Mouse (Mus musculus): ENCODE measurements around the gene Dap. TPM values are rescaled to one million over a fixed set of nuclear protein-coding genes. Genes with fewer than 3 reads are reported as not detected.

Gene Dap
- total and polyA plus RNA-seq, 2 experiments: 53.6 to 156 TPM

DNA sequence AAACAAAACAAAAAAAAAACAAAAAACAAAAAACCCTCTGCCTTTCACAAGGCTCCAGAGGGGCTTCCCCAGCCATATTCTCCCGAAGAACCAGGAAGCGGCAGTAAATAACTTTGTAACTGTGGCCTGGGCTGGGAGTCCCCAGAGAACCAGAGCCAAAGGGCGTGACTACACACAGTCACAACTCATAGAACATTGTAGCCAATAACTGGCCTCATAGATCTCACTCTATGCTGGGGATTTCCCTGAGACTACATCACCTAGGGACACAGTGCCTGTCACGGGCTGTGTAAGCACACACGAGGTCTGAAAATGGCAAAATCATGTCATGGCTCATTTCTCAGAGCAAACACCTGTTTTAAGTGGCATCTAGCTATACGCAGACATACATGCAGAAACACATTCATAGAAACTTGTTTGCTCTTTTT, 55.5 kb downstream of the Dap start:
- TF ChIP-seq CTCF (IDR thresholded peaks at IDR 0.05; ENCODE audit: low read depth, low read length) (no peak), POLR2A (IDR thresholded peaks at IDR 0.05; ENCODE audit: extremely low read depth, insufficient read depth, low read length) (no peak)
- Histone ChIP-seq H3K27ac (replicated peaks; ENCODE audit: insufficient read depth, low read depth, low read length) (no peak overlapping the region), H3K36me3 (ENCODE audit: control insufficient read depth, insufficient read depth, low read length) (no peaks in the 10 kb centered on the region), H3K79me2 (ENCODE audit: control insufficient read depth, insufficient read depth, low read length) (no peaks in the 10 kb centered on the region), H3K27me3 (ENCODE audit: control insufficient read depth, insufficient read depth, low read length) (no peaks in the 10 kb centered on the region), H3K4me1 (ENCODE audit: control insufficient read depth, insufficient read depth, low read length) (peaks cover 3% of the 10 kb centered on the region), H3K4me3 (ENCODE audit: insufficient read depth, low read depth, low read length) (no peak overlapping the region), H3K9ac (ENCODE audit: low read depth, low read length) (no peak overlapping the region)
- 83% methylated on average over 6 of the region's 6 CpGs for WGBS
- DNase-seq (ENCODE audit: extremely low read depth, low read depth, low spot score): no peak

DNA sequence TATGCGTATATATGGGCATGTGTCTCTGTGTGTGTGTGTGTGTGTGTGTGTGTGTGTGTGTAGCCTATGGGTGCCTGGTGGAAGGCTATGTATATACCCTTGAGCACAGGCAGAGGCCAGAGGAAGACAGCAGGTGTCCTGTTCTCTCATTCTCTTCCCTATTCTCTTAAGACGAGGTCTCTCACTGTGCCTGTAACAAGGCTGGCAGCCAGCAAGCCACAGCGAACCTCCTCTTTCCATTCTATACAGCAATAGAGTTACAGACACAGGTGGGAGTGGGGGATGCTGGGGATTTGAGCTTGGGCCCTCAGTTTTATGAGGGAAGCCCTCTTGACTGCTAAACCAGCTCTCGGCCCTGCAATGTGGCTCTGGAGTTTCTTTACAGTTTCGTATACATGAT, 55.9 kb downstream of the Dap start:
- H3K9ac ChIP-seq (ENCODE audit: low read depth, low read length): no peak overlapping the region
- H3K27me3 ChIP-seq (ENCODE audit: control insufficient read depth, insufficient read depth, low read length): no peaks in the 10 kb centered on the region
- WGBS: 94% methylated on average over 5 of the region's 5 CpGs
- H3K4me1 ChIP-seq (ENCODE audit: control insufficient read depth, insufficient read depth, low read length): peaks cover 3% of the 10 kb centered on the region
- no peaks in the 10 kb centered on the region for H3K79me2 ChIP-seq (ENCODE audit: control insufficient read depth, insufficient read depth, low read length)
- no peaks in the 10 kb centered on the region for H3K36me3 ChIP-seq (ENCODE audit: control insufficient read depth, insufficient read depth, low read length)
- H3K27ac ChIP-seq (replicated peaks; ENCODE audit: insufficient read depth, low read depth, low read length): no peak overlapping the region
- H3K4me3 ChIP-seq (ENCODE audit: insufficient read depth, low read depth, low read length): no peak overlapping the region
- TF ChIP-seq POLR2A (IDR thresholded peaks at IDR 0.05; ENCODE audit: extremely low read depth, insufficient read depth, low read length): no peak
- no peak for TF ChIP-seq CTCF (IDR thresholded peaks at IDR 0.05; ENCODE audit: low read depth, low read length)
- DNase-seq (ENCODE audit: extremely low read depth, low read depth, low spot score): no peak

DNA sequence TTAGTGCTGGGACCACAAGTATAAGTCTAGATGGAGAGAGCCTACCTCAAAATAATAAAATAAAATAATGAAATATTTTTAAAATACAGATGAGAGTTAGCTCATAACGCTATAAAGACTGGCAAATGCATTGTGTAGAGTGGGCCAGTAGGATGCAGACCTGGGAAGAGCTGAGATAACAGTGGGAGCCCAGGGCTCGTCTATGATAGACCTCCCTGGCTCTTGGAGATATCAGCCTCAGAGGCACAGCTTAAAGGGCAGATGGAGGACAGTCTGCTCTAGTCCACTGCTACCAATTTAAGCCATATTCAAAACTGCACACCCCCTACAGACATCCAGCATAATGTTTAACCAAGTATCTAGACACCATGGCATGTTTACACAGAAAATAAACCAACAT, 56.6 kb downstream of the Dap start:
- DNase-seq (ENCODE audit: extremely low read depth, low read depth, low spot score): no peak
- no peak overlapping the region for H3K9ac ChIP-seq (ENCODE audit: low read depth, low read length)
- TF ChIP-seq CTCF (IDR thresholded peaks at IDR 0.05; ENCODE audit: low read depth, low read length): no peak
- H3K27me3 ChIP-seq (ENCODE audit: control insufficient read depth, insufficient read depth, low read length): no peaks in the 10 kb centered on the region
- H3K79me2 ChIP-seq (ENCODE audit: control insufficient read depth, insufficient read depth, low read length): no peaks in the 10 kb centered on the region
- H3K36me3 ChIP-seq (ENCODE audit: control insufficient read depth, insufficient read depth, low read length): no peaks in the 10 kb centered on the region
- H3K4me3 ChIP-seq (ENCODE audit: insufficient read depth, low read depth, low read length): no peak overlapping the region
- no peak overlapping the region for H3K27ac ChIP-seq (replicated peaks; ENCODE audit: insufficient read depth, low read depth, low read length)
- peaks cover 3% of the 10 kb centered on the region for H3K4me1 ChIP-seq (ENCODE audit: control insufficient read depth, insufficient read depth, low read length)
- 82% methylated on average over 2 of the region's 2 CpGs for WGBS

DNA sequence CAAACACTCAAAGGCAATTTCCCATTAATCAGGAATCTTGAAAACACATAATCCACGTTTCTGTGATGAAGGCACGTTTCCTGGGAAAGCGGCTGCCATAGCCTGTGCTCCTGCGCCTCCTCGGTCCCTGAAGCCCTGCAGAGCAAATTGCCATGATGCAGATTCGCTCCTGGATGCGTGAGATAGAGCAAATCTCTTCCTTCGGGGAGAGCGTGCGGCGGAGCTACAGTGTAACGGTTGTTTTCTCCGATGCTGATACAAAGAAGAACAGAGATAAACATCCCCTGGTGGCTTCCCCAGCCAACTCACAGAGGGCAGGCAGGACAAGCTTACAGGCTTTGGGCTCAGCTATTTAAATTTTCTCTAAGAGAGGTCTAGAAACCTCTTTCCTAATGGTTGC, 57.7 kb downstream of the Dap start:
- Histone ChIP-seq H3K36me3 (ENCODE audit: control insufficient read depth, insufficient read depth, low read length) (no peaks in the 10 kb centered on the region), H3K9ac (ENCODE audit: low read depth, low read length) (no peak overlapping the region), H3K27ac (replicated peaks; ENCODE audit: insufficient read depth, low read depth, low read length) (no peak overlapping the region), H3K27me3 (ENCODE audit: control insufficient read depth, insufficient read depth, low read length) (no peaks in the 10 kb centered on the region), H3K79me2 (ENCODE audit: control insufficient read depth, insufficient read depth, low read length) (no peaks in the 10 kb centered on the region), H3K4me3 (ENCODE audit: insufficient read depth, low read depth, low read length) (no peak overlapping the region), H3K4me1 (ENCODE audit: control insufficient read depth, insufficient read depth, low read length) (peaks cover 3% of the 10 kb centered on the region)
- DNase-seq (ENCODE audit: extremely low read depth, low read depth, low spot score): no peak
- no peak for TF ChIP-seq CTCF (IDR thresholded peaks at IDR 0.05; ENCODE audit: low read depth, low read length)
- TF ChIP-seq POLR2A (IDR thresholded peaks at IDR 0.05; ENCODE audit: extremely low read depth, insufficient read depth, low read length): no peak
- WGBS: 77% methylated on average over 13 of the region's 13 CpGs

DNA sequence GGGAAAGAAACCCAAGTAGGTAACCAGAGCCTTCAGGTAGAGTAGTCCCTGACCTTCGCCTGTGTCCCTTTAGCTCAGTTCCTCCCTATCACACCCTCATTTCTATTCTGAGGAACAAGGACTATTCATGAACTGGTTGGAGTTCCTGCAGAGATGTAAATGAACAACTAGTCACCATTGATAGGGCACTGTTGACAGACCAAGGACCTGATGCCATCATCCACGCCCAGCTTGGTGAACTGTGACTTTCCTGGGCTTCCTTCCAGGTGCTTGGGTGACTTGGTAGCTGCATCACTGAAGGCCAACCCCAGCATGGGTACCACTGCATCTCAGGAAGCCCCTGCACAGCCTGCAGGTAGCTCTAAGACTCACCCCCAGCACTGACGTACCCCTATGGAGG, 58.2 kb downstream of the Dap start:
- H3K36me3 ChIP-seq (ENCODE audit: control insufficient read depth, insufficient read depth, low read length): no peaks in the 10 kb centered on the region
- DNase-seq (ENCODE audit: extremely low read depth, low read depth, low spot score): no peak
- H3K79me2 ChIP-seq (ENCODE audit: control insufficient read depth, insufficient read depth, low read length): no peaks in the 10 kb centered on the region
- no peak overlapping the region for H3K9ac ChIP-seq (ENCODE audit: low read depth, low read length)
- no peak overlapping the region for H3K27ac ChIP-seq (replicated peaks; ENCODE audit: insufficient read depth, low read depth, low read length)
- no peaks in the 10 kb centered on the region for H3K27me3 ChIP-seq (ENCODE audit: control insufficient read depth, insufficient read depth, low read length)
- 61% methylated on average over 3 of the region's 3 CpGs for whole genome bisulfite sequencing
- no peak for TF ChIP-seq POLR2A (IDR thresholded peaks at IDR 0.05; ENCODE audit: extremely low read depth, insufficient read depth, low read length)
- no peak overlapping the region for H3K4me3 ChIP-seq (ENCODE audit: insufficient read depth, low read depth, low read length)
- H3K4me1 ChIP-seq (ENCODE audit: control insufficient read depth, insufficient read depth, low read length): peaks cover 3% of the 10 kb centered on the region

DNA sequence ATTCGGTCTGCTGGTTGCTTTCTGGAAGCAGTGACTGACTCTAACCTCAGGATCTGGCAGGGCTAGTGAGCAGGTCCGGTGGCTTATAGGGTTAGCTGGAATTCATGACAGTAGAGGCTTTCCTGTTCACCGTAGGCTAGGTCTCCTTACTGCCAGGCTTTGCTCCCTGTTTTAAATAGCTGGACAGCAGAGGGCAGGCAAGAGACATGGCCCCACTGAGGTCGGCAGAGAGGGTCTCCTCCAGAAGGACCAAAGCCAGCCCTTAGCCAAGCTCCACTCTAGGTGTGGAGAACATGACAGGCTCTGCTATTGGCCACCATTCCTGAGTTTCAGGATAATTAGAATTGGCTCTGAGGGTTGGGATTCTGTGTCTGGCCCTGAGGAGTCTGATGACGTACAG, 60.0 kb downstream of the Dap start:
- no peaks in the 10 kb centered on the region for H3K79me2 ChIP-seq (ENCODE audit: control insufficient read depth, insufficient read depth, low read length)
- DNase-seq (ENCODE audit: extremely low read depth, low read depth, low spot score): no peak
- H3K4me3 ChIP-seq (ENCODE audit: insufficient read depth, low read depth, low read length): no peak overlapping the region
- no peak overlapping the region for H3K9ac ChIP-seq (ENCODE audit: low read depth, low read length)
- no peak overlapping the region for H3K27ac ChIP-seq (replicated peaks; ENCODE audit: insufficient read depth, low read depth, low read length)
- TF ChIP-seq CTCF (IDR thresholded peaks at IDR 0.05; ENCODE audit: low read depth, low read length): peak; percentile 47
- TF ChIP-seq POLR2A (IDR thresholded peaks at IDR 0.05; ENCODE audit: extremely low read depth, insufficient read depth, low read length): no peak
- 72% methylated on average over 5 of the region's 5 CpGs for WGBS
- no peaks in the 10 kb centered on the region for H3K4me1 ChIP-seq (ENCODE audit: control insufficient read depth, insufficient read depth, low read length)
- no peaks in the 10 kb centered on the region for H3K27me3 ChIP-seq (ENCODE audit: control insufficient read depth, insufficient read depth, low read length)
- H3K36me3 ChIP-seq (ENCODE audit: control insufficient read depth, insufficient read depth, low read length): no peaks in the 10 kb centered on the region

Measured in liver, adult 2 months (tissue).